Mouse (Mus musculus) adrenal gland, postnatal 14 days (tissue): ENCODE results near the gene Hoxc11. TPM values are rescaled to one million over a fixed set of nuclear protein-coding genes. Genes with fewer than 3 reads are reported as not detected.
A peak's percentile ranks its signal among the peaks of the same experiment; 100 is the strongest.

Experiments
- DNase-seq: peaks from one replicate; pipeline ENCODE4 v3.0.0; 2021; ENCODE audit warnings: mixed read lengths
- total RNA-seq: library from RNA; stranded (reverse); gene quantifications from 2 replicates; pipeline ENCODE4 v1.2.3, GENCODE M21; 2021

Gene Hoxc11
- total RNA-seq, 1 experiment from 2014 or later = not detected

GRCm38 (mm10) chr15:102965003-102965891, 11.0 kb downstream of the Hoxc11 start:
- DNase-seq = no peak

- peak; percentile 94 for DNase-seq
These were observed 11.9 kb downstream of the Hoxc11 start for GRCm38 (mm10) chr15:102965892-102966775.

GRCm38 (mm10) chr15:102966776-102967311, 12.6 kb downstream of the Hoxc11 start, which contains the start of gene Hoxc10:
Gene Hoxc10 (plus strand): TSS chr15:102966796.
- no peak for DNase-seq

- DNase-seq = no peak
These were observed 13.0 kb downstream of the Hoxc11 start, which contains the start of gene Hoxc5 for GRCm38 (mm10) chr15:102967312-102967510. Gene Hoxc5 (plus strand): TSS chr15:102967443.

GRCm38 (mm10) chr15:102967511-102968397, 13.5 kb downstream of the Hoxc11 start:
- DNase-seq = no peak

GRCm38 (mm10) chr15:102969296-102969695, 15.1 kb downstream of the Hoxc11 start:
- DNase-seq = no peak

GRCm38 (mm10) chr15:102970740-102971139, 16.5 kb downstream of the Hoxc11 start:
- DNase-seq = no peak

- no peak for DNase-seq
These were observed 18.0 kb downstream of the Hoxc11 start for GRCm38 (mm10) chr15:102972254-102972653.

- DNase-seq = no peak
These were observed 18.5 kb downstream of the Hoxc11 start for GRCm38 (mm10) chr15:102972753-102973152.

GRCm38 (mm10) chr15:102975034-102975433, 20.8 kb downstream of the Hoxc11 start:
- DNase-seq = no peak

- no peak for DNase-seq
These were observed 21.5 kb downstream of the Hoxc11 start for GRCm38 (mm10) chr15:102975688-102976111.

GRCm38 (mm10) chr15:102976171-102976570, 21.9 kb downstream of the Hoxc11 start, which contains the start of gene Hoxc9:
Gene Hoxc9 (plus strand): TSS chr15:102976439.
- no peak for DNase-seq

GRCm38 (mm10) chr15:102976631-102977422, 22.6 kb downstream of the Hoxc11 start:
- DNase-seq = peak; percentile 24

- DNase-seq = no peak
These were observed 23.3 kb downstream of the Hoxc11 start for GRCm38 (mm10) chr15:102977423-102977974.

GRCm38 (mm10) chr15:102978615-102979515, 24.6 kb downstream of the Hoxc11 start:
- DNase-seq = no peak

- no peak for DNase-seq
These were observed 25.7 kb downstream of the Hoxc11 start for GRCm38 (mm10) chr15:102979936-102980335.

- no peak for DNase-seq
These were observed 26.1 kb downstream of the Hoxc11 start for GRCm38 (mm10) chr15:102980352-102980751.

- DNase-seq = no peak
These were observed 26.7 kb downstream of the Hoxc11 start for GRCm38 (mm10) chr15:102980912-102981311.
